In the genomic region with DNA sequence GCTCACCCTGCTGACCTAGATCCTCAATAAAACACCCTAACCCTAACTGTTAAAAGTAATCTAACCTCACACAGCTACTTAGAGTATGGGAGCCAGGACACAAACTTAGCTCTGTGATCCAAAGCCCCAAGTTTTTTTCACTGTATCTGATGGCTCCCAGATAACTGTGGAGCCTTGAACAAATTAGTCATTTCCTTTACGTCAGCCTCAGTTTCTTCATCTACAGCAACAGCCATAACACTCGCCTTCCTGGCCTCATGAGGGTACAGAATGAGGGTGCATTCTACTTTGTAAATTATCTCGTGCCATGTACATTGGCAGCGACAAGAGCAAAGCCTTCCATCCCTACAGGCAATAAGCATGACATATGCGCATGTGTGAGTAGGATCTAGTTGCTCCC, we compare ENCODE assay signal across 23 mouse cellular contexts. TPM values are rescaled to one million over a fixed set of nuclear protein-coding genes. Genes with fewer than 3 reads are reported as not detected.
DNase-seq lines count a peak whose midpoint lies in the region; ATAC-seq and TF ChIP-seq lines count a peak whose summit lies in the region.
"Had no signal": no experiment of that assay in that cellular context is flagged by ENCODE, and none has a peak within 500 bp of the region (broad histone marks: within the 10 kb centered on the region; RNA-seq: fewer than 3 reads in every experiment).

No protein-coding gene starts in this region.

- no peak for TF ChIP-seq RAD21 in MEL (IDR thresholded peaks at IDR 0.05; ENCODE audit: low read depth, low read length)

- no peak overlapping the region for H3K9ac ChIP-seq in liver, embryonic 12.5 days
- H3K9ac ChIP-seq in liver, embryonic 11.5 days (ENCODE audit: low read depth, low read length) = no peak overlapping the region
- H3K9ac ChIP-seq in MEL (ENCODE audit: control insufficient read depth, low read depth, low read length, poor library complexity, severe bottlenecking) = peak overlapping the region; percentile 63
- no peak overlapping the region for H3K9ac ChIP-seq in liver, embryonic 16.5 days (ENCODE audit: low read depth, low read length)
- H3K9ac ChIP-seq in hindbrain, embryonic 12.5 days = no peak overlapping the region
- H3K9ac ChIP-seq: heart, embryonic 12.5 days; neural tube, embryonic 13.5 days had no signal

- H3K4me3 ChIP-seq in liver, embryonic 12.5 days = no peak overlapping the region
- no peak overlapping the region for H3K4me3 ChIP-seq in liver, embryonic 11.5 days (ENCODE audit: low read depth, low read length)
- no peak overlapping the region; a peak in 1 of 4 replicates for H3K4me3 ChIP-seq in MEL (ENCODE audit: control insufficient read depth in 1 of 2, insufficient read depth in 1 of 2, low read depth in 2 of 2, low read length in 2 of 2)
- H3K4me3 ChIP-seq in liver, embryonic 16.5 days (ENCODE audit: low read depth, low read length) = no peak overlapping the region
- H3K4me3 ChIP-seq in hindbrain, embryonic 12.5 days = no peak overlapping the region
- H3K4me3 ChIP-seq: heart, embryonic 12.5 days; left cerebral cortex, adult 2 months; limb, embryonic 10.5 days; myocyte; neural tube, embryonic 13.5 days had no signal

- H3K27me3 ChIP-seq in liver, embryonic 12.5 days (replicated peaks) = no peaks in the 10 kb centered on the region
- no peaks in the 10 kb centered on the region for H3K27me3 ChIP-seq in liver, embryonic 11.5 days (replicated peaks; ENCODE audit: control insufficient read depth, insufficient read depth, low read length)
- no peaks in the 10 kb centered on the region for H3K27me3 ChIP-seq in MEL (ENCODE audit: control insufficient read depth in 1 of 2, insufficient read depth in 2 of 2, low read length in 2 of 2)
- H3K27me3 ChIP-seq in liver, embryonic 16.5 days (ENCODE audit: control insufficient read depth, insufficient read depth, low read depth, low read length) = no peaks in the 10 kb centered on the region
- no peaks in the 10 kb centered on the region for H3K27me3 ChIP-seq in hindbrain, embryonic 12.5 days
- H3K27me3 ChIP-seq: heart, embryonic 12.5 days; neural tube, embryonic 13.5 days had no signal

- peaks cover 47% of the 10 kb centered on the region for H3K79me2 ChIP-seq in MEL (ENCODE audit: control insufficient read depth, insufficient read depth, low read length, poor library complexity)

- TF ChIP-seq POLR2A in MEL (IDR thresholded peaks at IDR 0.05; ENCODE audit: control insufficient read depth in 1 of 2, insufficient read depth in 1 of 2, low read depth in 1 of 2, low read length in 2 of 2, poor library complexity in 1 of 2) = peak in 1 of 2 experiments; percentile 61; a peak in 2 of 4 replicates

- H3K9me3 ChIP-seq in liver, embryonic 12.5 days (replicated peaks) = no peaks in the 10 kb centered on the region
- H3K9me3 ChIP-seq in liver, embryonic 11.5 days (ENCODE audit: control insufficient read depth, low read length) = no peaks in the 10 kb centered on the region
- H3K9me3 ChIP-seq in MEL (replicated peaks; ENCODE audit: insufficient read depth, low read length) = no peaks in the 10 kb centered on the region
- no peaks in the 10 kb centered on the region for H3K9me3 ChIP-seq in liver, embryonic 16.5 days (replicated peaks; ENCODE audit: control insufficient read depth, low read length)
- H3K9me3 ChIP-seq in hindbrain, embryonic 12.5 days (replicated peaks) = no peaks in the 10 kb centered on the region
- H3K9me3 ChIP-seq: heart, embryonic 12.5 days; limb, embryonic 10.5 days; neural tube, embryonic 13.5 days had no signal

- ATAC-seq in liver, embryonic 12.5 days = no peak
- no peak for ATAC-seq in liver, embryonic 11.5 days (replicated peaks; ENCODE audit: low FRiP score)
- no peak for ATAC-seq in liver, embryonic 16.5 days (ENCODE audit: low read depth)
- peak; percentile 47 for ATAC-seq in megakaryocyte-erythroid progenitor cell, adult 5-6 weeks (replicated peaks; ENCODE audit: low FRiP score, low TSS enrichment, poor library complexity, severe bottlenecking)
- no peak for ATAC-seq in hindbrain, embryonic 12.5 days (ENCODE audit: low FRiP score)
- ATAC-seq: midbrain, embryonic 16.5 days had no signal

- DNase-seq in liver, embryonic 11.5 days (ENCODE audit: low spot score) = no peak
- DNase-seq in MEL (ENCODE audit: low read depth, low spot score) = peak; percentile 87
- DNase-seq in layer of hippocampus, postnatal 25 days (ENCODE audit: extremely low spot score in 1 of 2, low spot score in 1 of 2) = no peak
- DNase-seq: adrenal gland, postnatal 36 days; B cell, adult 2 months; cerebellum, adult 11-12 months; cerebellum, postnatal 10 days; heart, postnatal 10 days; kidney, adult 2 months; layer of hippocampus, adult 9-11 months; retina, postnatal 1 day; thymus, postnatal 25 days had no signal

- H3K36me3 ChIP-seq in liver, embryonic 12.5 days = peaks cover 64% of the 10 kb centered on the region
- peaks cover 30% of the 10 kb centered on the region for H3K36me3 ChIP-seq in liver, embryonic 11.5 days (ENCODE audit: control insufficient read depth, insufficient read depth, low read length)
- peaks cover 5 to 61% of the 10 kb centered on the region in 2 experiments for H3K36me3 ChIP-seq in MEL (ENCODE audit: control insufficient read depth in 1 of 2, insufficient read depth in 2 of 2, low read length in 2 of 2)
- peaks cover 35% of the 10 kb centered on the region for H3K36me3 ChIP-seq in liver, embryonic 16.5 days (ENCODE audit: control insufficient read depth, insufficient read depth)
- H3K36me3 ChIP-seq in hindbrain, embryonic 12.5 days = peaks cover 34% of the 10 kb centered on the region

- 0 out of 2 replicates have a peak overlapping the region, but pooled peaks have one; percentile 28 for H3K27ac ChIP-seq in liver, embryonic 12.5 days
- no peak overlapping the region for H3K27ac ChIP-seq in liver, embryonic 11.5 days (ENCODE audit: low read depth, low read length)
- peak overlapping the region; percentile 99 for H3K27ac ChIP-seq in MEL (ENCODE audit: control insufficient read depth, low read depth, low read length)
- peak overlapping the region; percentile 18 for H3K27ac ChIP-seq in liver, embryonic 16.5 days (ENCODE audit: low read length)
- H3K27ac ChIP-seq in hindbrain, embryonic 12.5 days = no peak overlapping the region
- H3K27ac ChIP-seq: kidney, postnatal 0 days; left cerebral cortex, adult 2 months; limb, embryonic 10.5 days; neural tube, embryonic 13.5 days had no signal

- H3K4me2 ChIP-seq in liver, embryonic 12.5 days = no peak overlapping the region
- no peak overlapping the region for H3K4me2 ChIP-seq in liver, embryonic 11.5 days
- H3K4me2 ChIP-seq in liver, embryonic 16.5 days (ENCODE audit: low read depth, low read length) = peak overlapping the region; percentile 4
- no peak overlapping the region for H3K4me2 ChIP-seq in hindbrain, embryonic 12.5 days (replicated peaks)
- H3K4me2 ChIP-seq: heart, embryonic 12.5 days; neural tube, embryonic 13.5 days had no signal

- 53% methylated on average over 5 of the region's 5 CpGs for WGBS in liver, embryonic 12.5 days (ENCODE audit: insufficient replicate concordance)
- WGBS in liver, embryonic 11.5 days = 56% methylated on average over 5 of the region's 5 CpGs
- 42% methylated on average over 5 of the region's 5 CpGs for WGBS in liver, embryonic 16.5 days (ENCODE audit: insufficient replicate concordance)
- WGBS in hindbrain, embryonic 12.5 days = 87% methylated on average over 5 of the region's 5 CpGs

- no peak for TF ChIP-seq CTCF in MEL (IDR thresholded peaks at IDR 0.05 in 2 of 3, conservative IDR thresholded peaks at IDR 0.05 in 1 of 3; ENCODE audit: control insufficient read depth in 1 of 3, insufficient read depth in 1 of 3, low read depth in 2 of 3, low read length in 3 of 3, poor library complexity in 1 of 3, severe bottlenecking in 1 of 3)

- H3K4me1 ChIP-seq in liver, embryonic 12.5 days = peaks cover 66% of the 10 kb centered on the region
- H3K4me1 ChIP-seq in liver, embryonic 11.5 days (replicated peaks; ENCODE audit: control insufficient read depth, insufficient read depth, low read length) = peaks cover 54% of the 10 kb centered on the region
- peaks cover 38 to 62% of the 10 kb centered on the region in 2 experiments for H3K4me1 ChIP-seq in MEL (ENCODE audit: control insufficient read depth in 1 of 2, insufficient read depth in 2 of 2, low read length in 2 of 2)
- H3K4me1 ChIP-seq in liver, embryonic 16.5 days (ENCODE audit: control insufficient read depth, low read depth, low read length) = peaks cover 55% of the 10 kb centered on the region
- peaks cover 13% of the 10 kb centered on the region for H3K4me1 ChIP-seq in hindbrain, embryonic 12.5 days

- peak; percentile 91 to 92 for TF ChIP-seq EP300 in MEL (IDR thresholded peaks at IDR 0.05; ENCODE audit: low read depth in 1 of 2, low read length in 2 of 2)

RNA-seq across cellular contexts. Expression of gene Rhog, which starts 13.5 kb away (rescaled TPM):
- polyA plus RNA-seq in liver, embryonic 12.5 days (2016; fragmentation: Nextera tagmentation; extraction: Ambion mirVana) = 61.3 and 63.3 TPM in 2 replicates
- 76.8 and 81.1 TPM in 2 replicates for polyA plus RNA-seq in liver, embryonic 11.5 days (2014; fragmentation: Nextera tagmentation; extraction: Ambion mirVana)
- total RNA-seq in MEL (2012; rRNA removed) = 24.1 and 33.3 TPM in 2 replicates
- polyA plus RNA-seq in MEL (2012; ENCODE audit: insufficient read depth in 1 of 2, insufficient read length in 2 of 2, low read depth in 1 of 2, low replicate concordance in 2 of 2, missing spikeins in 1 of 2) = 100 to 1,000 TPM; 347 to 425 TPM
- 49.5 and 56.3 TPM in 2 replicates for polyA plus RNA-seq in liver, embryonic 16.5 days (2015; fragmentation: Nextera tagmentation; extraction: Ambion mirVana)
- 145 and 157 TPM in 2 replicates for total RNA-seq in megakaryocyte-erythroid progenitor cell, adult 5-6 weeks (2014; fragmentation: Nextera tagmentation)
- 20.5 and 38.6 TPM in 2 replicates for total RNA-seq in megakaryocyte-erythroid progenitor cell, adult 5-6 weeks (2017)
- 10 to 100 TPM; 28.9 to 30.2 TPM for total RNA-seq in layer of hippocampus, postnatal 25 days (2021)
- polyA plus RNA-seq in hindbrain, embryonic 12.5 days (2016; fragmentation: Nextera tagmentation; extraction: Ambion mirVana) = 29.8 and 29.9 TPM in 2 replicates

RNA-seq across cellular contexts. Expression of gene Stim1, which starts 25.2 kb away (rescaled TPM):
- polyA plus RNA-seq in liver, embryonic 12.5 days (2016; fragmentation: Nextera tagmentation; extraction: Ambion mirVana) = 19.5 and 19.9 TPM in 2 replicates
- 22.0 and 23.3 TPM in 2 replicates for polyA plus RNA-seq in liver, embryonic 11.5 days (2014; fragmentation: Nextera tagmentation; extraction: Ambion mirVana)
- 26.1 and 28.2 TPM in 2 replicates for total RNA-seq in MEL (2012; rRNA removed)
- polyA plus RNA-seq in MEL (2012; ENCODE audit: insufficient read depth in 1 of 2, insufficient read length in 2 of 2, low read depth in 1 of 2, low replicate concordance in 2 of 2, missing spikeins in 1 of 2) = 10 to 100 TPM in 1 of 2 experiments, not detected in 1; 65.0 TPM
- polyA plus RNA-seq in liver, embryonic 16.5 days (2015; fragmentation: Nextera tagmentation; extraction: Ambion mirVana) = 15.8 and 16.2 TPM in 2 replicates
- 23.4 and 37.7 TPM in 2 replicates for total RNA-seq in megakaryocyte-erythroid progenitor cell, adult 5-6 weeks (2014; fragmentation: Nextera tagmentation)
- 18.4 and 19.4 TPM in 2 replicates for total RNA-seq in megakaryocyte-erythroid progenitor cell, adult 5-6 weeks (2017)
- 10 to 100 TPM; 67.7 to 70.4 TPM for total RNA-seq in layer of hippocampus, postnatal 25 days (2021)
- polyA plus RNA-seq in hindbrain, embryonic 12.5 days (2016; fragmentation: Nextera tagmentation; extraction: Ambion mirVana) = 14.8 and 17.1 TPM in 2 replicates

RNA-seq across cellular contexts. Expression of gene Pgap2, which starts 32.4 kb away (rescaled TPM):
- 28.5 and 28.6 TPM in 2 replicates for polyA plus RNA-seq in liver, embryonic 12.5 days (2016; fragmentation: Nextera tagmentation; extraction: Ambion mirVana)
- 40.0 and 45.5 TPM in 2 replicates for polyA plus RNA-seq in liver, embryonic 11.5 days (2014; fragmentation: Nextera tagmentation; extraction: Ambion mirVana)
- 21.1 and 29.2 TPM in 2 replicates for total RNA-seq in MEL (2012; rRNA removed)
- polyA plus RNA-seq in MEL (2012; ENCODE audit: insufficient read depth in 1 of 2, insufficient read length in 2 of 2, low read depth in 1 of 2, low replicate concordance in 2 of 2, missing spikeins in 1 of 2) = 10 to 100 TPM in 1 of 2 experiments, not detected in 1; 91.1 TPM
- polyA plus RNA-seq in liver, embryonic 16.5 days (2015; fragmentation: Nextera tagmentation; extraction: Ambion mirVana) = 24.8 and 25.2 TPM in 2 replicates
- 40.0 and 41.2 TPM in 2 replicates for total RNA-seq in megakaryocyte-erythroid progenitor cell, adult 5-6 weeks (2014; fragmentation: Nextera tagmentation)
- 17.5 and 21.8 TPM in 2 replicates for total RNA-seq in megakaryocyte-erythroid progenitor cell, adult 5-6 weeks (2017)
- 10 to 100 TPM; 27.7 to 34.0 TPM for total RNA-seq in layer of hippocampus, postnatal 25 days (2021)
- 57.1 and 61.0 TPM in 2 replicates for polyA plus RNA-seq in hindbrain, embryonic 12.5 days (2016; fragmentation: Nextera tagmentation; extraction: Ambion mirVana)

RNA-seq across cellular contexts. Expression of gene Nup98, which starts 32.4 kb away (rescaled TPM):
- polyA plus RNA-seq in liver, embryonic 12.5 days (2016; fragmentation: Nextera tagmentation; extraction: Ambion mirVana) = 30.4 and 31.0 TPM in 2 replicates
- polyA plus RNA-seq in liver, embryonic 11.5 days (2014; fragmentation: Nextera tagmentation; extraction: Ambion mirVana) = 42.0 and 45.8 TPM in 2 replicates
- 25.9 and 31.7 TPM in 2 replicates for total RNA-seq in MEL (2012; rRNA removed)
- polyA plus RNA-seq in MEL (2012; ENCODE audit: insufficient read depth in 1 of 2, insufficient read length in 2 of 2, low read depth in 1 of 2, low replicate concordance in 2 of 2, missing spikeins in 1 of 2) = 100 to 1,000 TPM in 1 of 2 experiments, 10 to 100 TPM in 1; 45.2 to 195 TPM
- polyA plus RNA-seq in liver, embryonic 16.5 days (2015; fragmentation: Nextera tagmentation; extraction: Ambion mirVana) = 14.0 and 14.5 TPM in 2 replicates
- total RNA-seq in megakaryocyte-erythroid progenitor cell, adult 5-6 weeks (2014; fragmentation: Nextera tagmentation) = 71.1 and 73.6 TPM in 2 replicates
- 50.4 and 59.9 TPM in 2 replicates for total RNA-seq in megakaryocyte-erythroid progenitor cell, adult 5-6 weeks (2017)
- 10 to 100 TPM; 36.7 to 37.8 TPM for total RNA-seq in layer of hippocampus, postnatal 25 days (2021)
- polyA plus RNA-seq in hindbrain, embryonic 12.5 days (2016; fragmentation: Nextera tagmentation; extraction: Ambion mirVana) = 42.0 and 42.3 TPM in 2 replicates

Comparison
In these comparisons a context has a peak if more than half of its experiments do, and no peak if none do; other contexts are left out.
1. H3K27ac ChIP-seq: peak in liver, embryonic 12.5 days (single experiment), MEL (single experiment) and liver, embryonic 16.5 days (single experiment); none in liver, embryonic 11.5 days (single experiment) and hindbrain, embryonic 12.5 days (single experiment).